Mouse (Mus musculus): ENCODE data around the gene Pdlim4. TPM values are rescaled to one million over a fixed set of nuclear protein-coding genes. Genes with fewer than 3 reads are reported as not detected.

Pdlim4 gene
- polyA plus RNA-seq, 1 experiment = 3.7 TPM

DNA sequence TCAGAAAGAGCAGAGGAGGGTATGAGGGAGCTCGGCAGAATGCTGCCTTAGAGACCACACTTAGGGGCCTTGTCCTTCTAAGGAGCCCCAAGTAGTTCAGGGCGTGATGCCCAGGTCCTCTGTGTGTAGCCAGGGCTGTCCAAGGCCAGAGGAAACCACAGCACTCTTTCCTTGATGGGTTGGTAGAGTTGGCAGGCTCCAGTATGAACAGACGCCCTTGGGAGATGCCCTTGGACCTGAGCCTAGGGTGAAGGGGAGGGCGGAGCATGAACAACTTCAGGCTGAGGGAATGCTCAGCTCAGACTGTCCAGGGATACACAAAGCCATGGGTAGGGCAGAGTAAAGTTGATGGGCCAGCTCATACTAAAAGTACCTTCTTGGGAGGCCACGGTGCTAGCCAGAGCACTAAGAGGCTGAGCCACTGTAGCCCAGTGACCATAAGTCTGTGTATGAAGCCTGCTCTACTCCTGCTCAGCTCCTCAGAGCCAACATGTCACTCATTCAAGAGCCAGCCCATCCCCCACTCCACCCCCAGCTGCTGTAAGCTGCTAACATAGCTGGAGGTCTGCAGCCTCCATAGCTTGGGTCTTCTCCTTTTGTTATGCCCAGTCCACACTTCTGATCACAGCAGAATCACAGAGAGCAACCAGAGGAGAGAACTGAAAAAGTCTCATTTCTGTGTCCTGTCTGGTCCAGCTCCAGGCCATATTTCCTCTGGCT is 3.1 kb upstream of the Pdlim4 start:
- Histone ChIP-seq H3K4me1 (ENCODE audit: control insufficient read depth, insufficient read depth, low read length) (no peaks in the 10 kb centered on the region), H3K4me3 (replicated peaks; ENCODE audit: control insufficient read depth, low read depth, low read length) (no peak overlapping the region), H3K27ac (ENCODE audit: control insufficient read depth, insufficient read depth, low read depth, low read length, poor library complexity) (no peak overlapping the region)
- 68% methylated on average over 5 of the region's 5 CpGs for WGBS
- TF ChIP-seq POLR2A (IDR thresholded peaks at IDR 0.05; ENCODE audit: borderline replicate concordance, control insufficient read depth, low read depth, low read length) (no peak), CTCF (IDR thresholded peaks at IDR 0.05; ENCODE audit: control insufficient read depth, insufficient read depth, low read length) (no peak)

DNA sequence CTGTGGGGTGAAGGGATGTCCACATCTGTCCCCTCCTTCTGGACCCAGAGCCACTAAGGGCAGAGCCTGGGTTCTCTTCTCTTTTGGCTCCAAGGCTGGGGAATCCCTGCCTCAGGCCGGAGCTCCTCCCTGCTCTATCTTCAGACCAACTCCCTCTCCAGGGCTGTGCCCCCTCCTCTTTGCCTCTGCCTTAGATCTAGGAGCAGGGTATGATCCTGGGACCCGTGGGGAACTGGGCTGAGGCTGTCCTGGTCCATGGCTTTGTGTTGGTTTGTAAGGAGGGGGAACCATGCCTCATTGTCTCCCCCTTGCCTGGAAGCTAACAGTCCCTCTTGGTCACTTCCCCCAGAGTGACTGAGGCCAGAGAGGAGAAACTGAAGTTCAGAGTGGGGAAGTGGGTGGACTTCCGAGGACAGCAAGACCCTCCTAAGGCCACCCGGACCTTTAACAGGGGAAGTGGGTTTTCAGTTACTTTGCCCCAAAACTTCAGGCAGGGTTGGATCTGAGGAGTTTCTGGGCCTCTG is 756 bp downstream of the Pdlim4 start:
- Histone ChIP-seq H3K4me3 (replicated peaks; ENCODE audit: control insufficient read depth, low read depth, low read length) (no peak overlapping the region), H3K27ac (ENCODE audit: control insufficient read depth, insufficient read depth, low read depth, low read length, poor library complexity) (no peak overlapping the region), H3K4me1 (ENCODE audit: control insufficient read depth, insufficient read depth, low read length) (no peaks in the 10 kb centered on the region)
- TF ChIP-seq POLR2A (IDR thresholded peaks at IDR 0.05; ENCODE audit: borderline replicate concordance, control insufficient read depth, low read depth, low read length) (no peak), CTCF (IDR thresholded peaks at IDR 0.05; ENCODE audit: control insufficient read depth, insufficient read depth, low read length) (no peak)
- 21% methylated on average over 4 of the region's 4 CpGs for WGBS

DNA sequence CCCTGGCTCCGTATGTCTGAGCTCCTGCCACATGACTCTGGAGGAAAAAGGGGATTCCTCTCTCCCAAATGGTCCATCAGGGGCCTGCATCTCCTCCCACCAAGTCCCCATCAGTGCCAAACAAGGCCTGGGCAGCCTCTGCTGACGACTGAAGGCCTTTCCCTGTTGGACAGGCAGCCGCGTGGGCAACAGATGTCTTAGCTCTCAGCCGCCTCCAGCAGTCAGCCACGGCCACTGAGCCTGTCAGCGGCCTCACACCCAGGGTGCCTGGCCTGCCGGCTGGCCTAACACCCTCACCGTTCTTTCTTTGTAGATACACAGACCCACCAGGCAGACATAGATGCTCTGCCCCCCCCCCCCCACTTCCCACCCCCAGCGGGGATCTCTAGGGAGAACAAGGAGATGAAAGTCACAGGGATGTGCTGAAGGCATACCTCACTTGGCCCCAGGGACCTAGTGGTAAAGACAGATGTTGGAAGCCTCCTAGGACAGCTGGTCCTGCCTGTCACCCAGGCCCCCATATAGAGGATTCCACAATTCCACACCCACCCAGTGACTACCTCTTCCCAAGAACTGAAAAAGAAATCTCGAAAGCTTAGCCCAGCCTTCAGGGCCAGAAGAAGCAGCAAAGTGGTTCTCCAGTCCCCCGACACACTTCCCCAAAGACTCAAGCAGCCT is 1.4 kb downstream of the Pdlim4 start:
- no peaks in the 10 kb centered on the region for H3K4me1 ChIP-seq (ENCODE audit: control insufficient read depth, insufficient read depth, low read length)
- TF ChIP-seq POLR2A (IDR thresholded peaks at IDR 0.05; ENCODE audit: borderline replicate concordance, control insufficient read depth, low read depth, low read length) = no peak
- TF ChIP-seq CTCF (IDR thresholded peaks at IDR 0.05; ENCODE audit: control insufficient read depth, insufficient read depth, low read length) = no peak
- 79% methylated on average over 12 of the region's 12 CpGs for WGBS
- H3K4me3 ChIP-seq (replicated peaks; ENCODE audit: control insufficient read depth, low read depth, low read length) = no peak overlapping the region
- H3K27ac ChIP-seq (ENCODE audit: control insufficient read depth, insufficient read depth, low read depth, low read length, poor library complexity) = no peak overlapping the region; the same call in 1 of the 2 replicates

DNA sequence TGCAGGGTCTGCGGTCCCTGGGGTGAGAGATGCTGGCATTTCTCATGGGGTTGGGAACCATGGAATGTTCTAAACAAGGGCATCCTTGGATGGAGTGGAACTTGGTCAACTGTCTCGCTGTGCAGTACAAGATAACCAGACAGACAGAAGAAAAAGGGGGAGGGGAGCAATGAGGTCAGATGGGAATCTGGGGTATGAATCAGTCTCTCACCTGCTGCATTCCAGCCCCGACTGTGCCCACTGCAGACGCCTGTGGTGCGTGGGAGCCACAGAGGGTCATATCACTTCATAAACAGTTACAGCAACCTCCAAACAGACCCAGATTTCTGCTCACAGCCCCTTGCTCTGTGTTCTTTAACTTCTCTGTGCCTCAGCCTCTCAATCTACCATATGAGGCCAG is 2.4 kb downstream of the Pdlim4 start:
- no peak overlapping the region for H3K27ac ChIP-seq (ENCODE audit: control insufficient read depth, insufficient read depth, low read depth, low read length, poor library complexity)
- WGBS = 82% methylated on average over 5 of the region's 5 CpGs
- TF ChIP-seq CTCF (IDR thresholded peaks at IDR 0.05; ENCODE audit: control insufficient read depth, insufficient read depth, low read length) (no peak), POLR2A (IDR thresholded peaks at IDR 0.05; ENCODE audit: borderline replicate concordance, control insufficient read depth, low read depth, low read length) (no peak)
- H3K4me1 ChIP-seq (ENCODE audit: control insufficient read depth, insufficient read depth, low read length) = no peaks in the 10 kb centered on the region
- H3K4me3 ChIP-seq (replicated peaks; ENCODE audit: control insufficient read depth, low read depth, low read length) = no peak overlapping the region

DNA sequence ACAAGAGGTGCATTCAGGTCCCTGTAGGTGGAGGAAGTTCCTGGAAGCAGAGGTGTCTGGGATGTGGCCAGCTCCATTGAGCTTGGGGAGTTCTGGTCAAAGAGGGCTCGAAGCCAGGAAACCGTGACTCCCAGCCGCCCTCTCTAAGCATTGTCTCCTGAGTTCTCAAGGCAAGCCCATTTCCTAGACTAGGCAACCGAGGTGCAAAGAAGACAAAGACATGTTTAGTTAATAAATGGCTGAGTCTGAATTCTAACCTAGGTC is 3.0 kb downstream of the Pdlim4 start:
- WGBS = 74% methylated on average over 4 of the region's 4 CpGs
- no peak overlapping the region for H3K4me3 ChIP-seq (replicated peaks; ENCODE audit: control insufficient read depth, low read depth, low read length)
- no peaks in the 10 kb centered on the region for H3K4me1 ChIP-seq (ENCODE audit: control insufficient read depth, insufficient read depth, low read length)
- H3K27ac ChIP-seq (ENCODE audit: control insufficient read depth, insufficient read depth, low read depth, low read length, poor library complexity) = no peak overlapping the region
- TF ChIP-seq POLR2A (IDR thresholded peaks at IDR 0.05; ENCODE audit: borderline replicate concordance, control insufficient read depth, low read depth, low read length) = no peak

DNA sequence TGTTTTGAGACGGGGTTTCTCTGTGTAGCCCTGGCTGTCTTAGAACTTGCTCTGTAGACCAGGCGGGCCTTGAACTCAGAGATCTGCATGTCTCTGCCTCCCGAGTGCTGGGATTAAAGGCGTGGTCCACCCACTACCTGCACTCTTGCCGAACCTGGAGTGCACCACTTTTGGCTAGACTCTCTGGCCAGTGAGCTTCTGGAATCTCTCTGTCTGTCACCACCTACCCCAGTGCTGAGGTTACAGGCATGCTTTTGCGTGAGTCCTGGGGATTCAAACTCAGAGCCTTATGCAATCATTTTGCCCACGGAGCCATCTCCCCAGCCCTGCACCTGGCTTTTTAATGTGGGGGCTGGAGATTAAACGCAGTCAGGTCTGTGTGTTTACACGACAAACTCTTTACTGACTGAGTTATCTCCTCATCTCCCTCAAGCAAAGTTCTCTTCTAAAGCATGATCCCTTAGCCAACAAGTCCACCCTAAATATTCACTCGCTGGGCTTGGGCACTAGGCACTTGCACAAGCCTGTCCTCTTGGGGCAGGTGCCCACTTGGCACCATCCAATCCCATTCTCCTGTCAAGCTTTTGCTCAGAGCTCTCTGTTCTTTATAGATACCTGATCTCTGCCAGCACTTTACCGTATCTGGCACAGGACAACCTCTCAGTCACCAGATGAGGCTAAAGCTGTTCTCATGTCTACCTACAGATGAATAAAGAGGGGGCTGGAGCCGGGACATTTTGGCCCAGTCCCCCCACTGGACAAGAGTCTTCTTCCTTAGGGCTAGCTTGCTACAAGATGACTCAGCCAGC is 3.5 kb downstream of the Pdlim4 start:
- 81% methylated on average over 12 of the region's 12 CpGs for WGBS
- Histone ChIP-seq H3K4me1 (ENCODE audit: control insufficient read depth, insufficient read depth, low read length) (no peaks in the 10 kb centered on the region), H3K4me3 (replicated peaks; ENCODE audit: control insufficient read depth, low read depth, low read length) (no peak overlapping the region), H3K27ac (ENCODE audit: control insufficient read depth, insufficient read depth, low read depth, low read length, poor library complexity) (no peak overlapping the region)
- TF ChIP-seq POLR2A (IDR thresholded peaks at IDR 0.05; ENCODE audit: borderline replicate concordance, control insufficient read depth, low read depth, low read length) = no peak
- no peak for TF ChIP-seq CTCF (IDR thresholded peaks at IDR 0.05; ENCODE audit: control insufficient read depth, insufficient read depth, low read length)

DNA sequence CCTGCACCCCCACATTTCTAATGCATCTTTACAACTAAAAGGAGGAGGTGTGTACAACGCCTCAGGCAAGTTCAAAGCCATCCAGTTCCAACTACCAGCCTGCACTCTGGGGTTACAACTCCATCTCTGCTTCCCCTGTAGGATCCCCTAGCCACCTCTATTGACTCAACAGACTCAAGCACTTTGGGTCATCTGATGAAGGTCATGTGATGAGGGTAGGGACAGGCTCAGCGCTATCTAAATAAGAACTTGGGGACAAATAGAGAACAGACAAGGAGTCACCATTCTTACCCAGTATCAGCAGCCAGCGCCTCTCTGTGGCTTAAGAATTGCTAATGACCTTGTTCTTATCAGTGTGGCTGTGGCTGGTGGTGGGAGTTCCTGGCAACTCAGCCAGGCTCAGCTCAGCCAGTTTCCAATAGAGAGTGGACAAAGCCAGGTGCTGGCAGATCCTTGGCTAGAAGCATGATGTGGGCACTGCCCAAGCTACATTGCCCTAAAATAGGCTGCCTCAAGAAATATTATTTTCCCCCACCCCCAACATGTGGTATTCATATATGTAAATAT is 4.3 kb downstream of the Pdlim4 start:
- 70% methylated on average over 3 of the region's 3 CpGs for WGBS
- Histone ChIP-seq H3K4me3 (replicated peaks; ENCODE audit: control insufficient read depth, low read depth, low read length) (no peak overlapping the region), H3K4me1 (ENCODE audit: control insufficient read depth, insufficient read depth, low read length) (no peaks in the 10 kb centered on the region), H3K27ac (ENCODE audit: control insufficient read depth, insufficient read depth, low read depth, low read length, poor library complexity) (no peak overlapping the region)
- no peak for TF ChIP-seq CTCF (IDR thresholded peaks at IDR 0.05; ENCODE audit: control insufficient read depth, insufficient read depth, low read length)
- no peak for TF ChIP-seq POLR2A (IDR thresholded peaks at IDR 0.05; ENCODE audit: borderline replicate concordance, control insufficient read depth, low read depth, low read length)

DNA sequence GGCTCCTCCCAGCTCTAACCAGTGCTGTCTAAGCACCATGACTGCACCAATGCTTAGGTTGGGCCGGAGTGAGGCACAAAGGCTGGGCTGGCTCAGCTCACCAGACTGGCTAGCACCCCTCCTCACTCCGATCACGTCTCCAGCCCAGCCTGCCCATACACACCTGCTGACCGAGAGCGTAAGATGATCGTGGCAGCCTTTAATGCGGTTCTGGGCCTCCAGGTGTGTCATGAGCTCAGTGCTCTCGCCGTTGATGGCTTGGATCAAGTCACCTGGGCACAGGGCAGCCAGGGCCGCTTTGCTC is 5.4 kb downstream of the Pdlim4 start:
- H3K4me3 ChIP-seq (replicated peaks; ENCODE audit: control insufficient read depth, low read depth, low read length) = no peak overlapping the region
- TF ChIP-seq POLR2A (IDR thresholded peaks at IDR 0.05; ENCODE audit: borderline replicate concordance, control insufficient read depth, low read depth, low read length) (no peak), CTCF (IDR thresholded peaks at IDR 0.05; ENCODE audit: control insufficient read depth, insufficient read depth, low read length) (no peak)
- no peak overlapping the region for H3K27ac ChIP-seq (ENCODE audit: control insufficient read depth, insufficient read depth, low read depth, low read length, poor library complexity)
- WGBS = 78% methylated on average over 10 of the region's 10 CpGs
- H3K4me1 ChIP-seq (ENCODE audit: control insufficient read depth, insufficient read depth, low read length) = no peaks in the 10 kb centered on the region
